Mouse (Mus musculus): ENCODE data around the gene Bace2.
A peak's percentile ranks its signal among the peaks of the same experiment; 100 is the strongest.

Gene Bace2

GRCm38 (mm10) chr16:97401741-97402140, 45.2 kb downstream of the Bace2 start:
- no peak for DNase-seq (ENCODE audit: low spot score in 2 of 2)

GRCm38 (mm10) chr16:97402213-97402785, 45.8 kb downstream of the Bace2 start:
- DNase-seq (ENCODE audit: low spot score in 2 of 2): no peak

GRCm38 (mm10) chr16:97405476-97406012, 49.0 kb downstream of the Bace2 start:
- DNase-seq (ENCODE audit: low spot score in 2 of 2): no peak

GRCm38 (mm10) chr16:97417896-97418542, 61.5 kb downstream of the Bace2 start:
- DNase-seq (ENCODE audit: low spot score in 2 of 2): peak in 1 of 2 experiments; percentile 28

GRCm38 (mm10) chr16:97418749-97419453, 62.4 kb downstream of the Bace2 start:
- no peak for DNase-seq (ENCODE audit: low spot score in 2 of 2)

GRCm38 (mm10) chr16:97421671-97422070, 65.1 kb downstream of the Bace2 start:
- DNase-seq (ENCODE audit: low spot score in 2 of 2): no peak

GRCm38 (mm10) chr16:97423627-97424026, 67.1 kb downstream of the Bace2 start:
- DNase-seq (ENCODE audit: low spot score in 2 of 2): no peak

GRCm38 (mm10) chr16:97428026-97428425, 71.5 kb downstream of the Bace2 start:
- DNase-seq (ENCODE audit: low spot score in 2 of 2): no peak

GRCm38 (mm10) chr16:97430091-97430490, 73.5 kb downstream of the Bace2 start:
- no peak for DNase-seq (ENCODE audit: low spot score in 2 of 2)

GRCm38 (mm10) chr16:97431328-97431727, 74.8 kb downstream of the Bace2 start:
- no peak for DNase-seq (ENCODE audit: low spot score in 2 of 2)

- no peak for DNase-seq (ENCODE audit: low spot score in 2 of 2)
Measured at GRCm38 (mm10) chr16:97434206-97434605, 77.7 kb downstream of the Bace2 start.

- no peak for DNase-seq (ENCODE audit: low spot score in 2 of 2)
Measured at GRCm38 (mm10) chr16:97437448-97438056, 81.0 kb downstream of the Bace2 start.

GRCm38 (mm10) chr16:97438191-97438590, 81.6 kb downstream of the Bace2 start:
- DNase-seq (ENCODE audit: low spot score in 2 of 2): no peak

- DNase-seq (ENCODE audit: low spot score in 2 of 2): no peak
Measured at GRCm38 (mm10) chr16:97441967-97442366, 85.4 kb downstream of the Bace2 start.

GRCm38 (mm10) chr16:97443670-97444263, 87.2 kb downstream of the Bace2 start:
- DNase-seq (ENCODE audit: low spot score in 2 of 2): peak; percentile 8 to 33

GRCm38 (mm10) chr16:97447386-97447785, 90.8 kb downstream of the Bace2 start:
- DNase-seq (ENCODE audit: low spot score in 2 of 2): no peak

- no peak for DNase-seq (ENCODE audit: low spot score in 2 of 2)
Measured at GRCm38 (mm10) chr16:97459831-97460230, 103.3 kb downstream of the Bace2 start.

GRCm38 (mm10) chr16:97461271-97461670, 104.7 kb downstream of the Bace2 start:
- DNase-seq (ENCODE audit: low spot score in 2 of 2): no peak

GRCm38 (mm10) chr16:97462481-97463181, 106.1 kb downstream of the Bace2 start, which contains the start of gene Mx1:
TSS of gene Mx1 (minus strand) at chr16:97462907.
- peak in 1 of 2 experiments; percentile 27 for DNase-seq (ENCODE audit: low spot score in 2 of 2)

- DNase-seq (ENCODE audit: low spot score in 2 of 2): no peak
Measured at GRCm38 (mm10) chr16:97466182-97466957, 109.8 kb downstream of the Bace2 start.
